Comparison of ENCODE assay signal across 17 mouse cellular contexts in genomic region chr1:30416582-30416981, GRCm38 (mm10).
"Had no signal": no experiment of that assay in that cellular context is flagged by ENCODE, and none has a peak within 500 bp of the region (broad histone marks: within the 10 kb centered on the region; RNA-seq: fewer than 3 reads in every experiment).

No protein-coding gene starts in this region.

- H3K4me1 ChIP-seq: limb, embryonic 15.5 days; liver, embryonic 12.5 days; megakaryocyte, embryonic 14.5 days; midbrain, embryonic 15.5 days; neural tube, embryonic 12.5 days had no signal

- H3K27me3 ChIP-seq: limb, embryonic 15.5 days; liver, embryonic 12.5 days; megakaryocyte, embryonic 14.5 days; midbrain, embryonic 15.5 days; neural tube, embryonic 12.5 days had no signal

- ATAC-seq: intestine, postnatal 0 days; liver, embryonic 12.5 days; midbrain, embryonic 15.5 days had no signal

- H3K4me2 ChIP-seq: limb, embryonic 15.5 days; liver, embryonic 12.5 days; lung, embryonic 14.5 days; midbrain, embryonic 11.5 days; midbrain, embryonic 15.5 days; neural tube, embryonic 12.5 days had no signal

- H3K36me3 ChIP-seq: limb, embryonic 15.5 days; liver, embryonic 12.5 days; midbrain, embryonic 15.5 days; neural tube, embryonic 12.5 days had no signal

- H3K9me3 ChIP-seq: limb, embryonic 15.5 days; liver, embryonic 12.5 days; megakaryocyte, embryonic 14.5 days; midbrain, embryonic 15.5 days; neural tube, embryonic 12.5 days had no signal

- DNase-seq: kidney, adult 8-10 months; kidney, postnatal 25 days; layer of hippocampus, adult 9-11 months; layer of hippocampus, postnatal 36 days; lung, embryonic 14.5 days; lung, postnatal 14 days; spleen, adult 18-20 months; thymus, adult 2 months; thymus, postnatal 25 days had no signal

- H3K9ac ChIP-seq: limb, embryonic 15.5 days; liver, embryonic 12.5 days; lung, embryonic 14.5 days; midbrain, embryonic 15.5 days; neural tube, embryonic 12.5 days had no signal

- H3K4me3 ChIP-seq: limb, embryonic 15.5 days; liver, embryonic 12.5 days; megakaryocyte, embryonic 14.5 days; midbrain, embryonic 15.5 days; neural tube, embryonic 12.5 days had no signal

- H3K27ac ChIP-seq: limb, embryonic 15.5 days; liver, embryonic 12.5 days; macrophage; midbrain, embryonic 15.5 days; neural tube, embryonic 12.5 days had no signal
